Mouse (Mus musculus) bone marrow macrophage, adult 2 months (primary cell): ENCODE measurements around the gene Sec16a.

Experiments
- CTCF ChIP-seq: IDR thresholded peaks from 2 replicates; pipeline ENCODE4 v1.5.1; 2012; ENCODE audit warnings: low read depth, mild to moderate bottlenecking, low read length, moderate library complexity
- POLR2A ChIP-seq: IDR thresholded peaks from 2 replicates; pipeline ENCODE4 v1.6.1; 2012; ENCODE audit warnings: mild to moderate bottlenecking, low read depth, low read length, borderline replicate concordance

DNA sequence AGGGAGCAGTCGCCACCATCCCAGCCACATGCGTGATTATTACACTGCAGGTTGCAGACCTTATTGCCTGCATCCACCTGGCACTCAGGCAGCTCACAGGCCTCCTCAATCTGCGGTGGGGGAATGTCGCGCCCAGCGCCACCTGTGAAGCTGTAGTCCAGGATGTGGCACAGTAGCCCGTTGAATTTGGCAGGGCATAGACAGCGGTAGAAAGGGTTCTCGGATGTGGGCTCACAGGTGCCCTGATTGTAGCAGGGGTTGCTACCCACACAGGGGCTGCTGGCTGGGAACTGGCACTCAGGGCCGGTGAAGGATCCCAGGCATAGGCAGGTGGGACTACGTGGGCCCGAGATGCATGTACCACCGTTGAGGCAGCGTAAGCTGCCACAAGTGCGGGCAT is 23.4 kb upstream of the Sec16a start:
- TF ChIP-seq CTCF (no peak), POLR2A (no peak)
